Mouse (Mus musculus) small intestine, adult 2 months (tissue): Measurements from ENCODE around the gene Tprgl. TPM values are rescaled to one million over a fixed set of nuclear protein-coding genes. Genes with fewer than 3 reads are reported as not detected.

ENCODE experiments used
- H3K27ac ChIP-seq: fragments of 200-500 bp; 2 replicates; pipeline ENCODE4 v1.5.1; 2012; ENCODE audit warnings: low read depth, low read length, control low read depth, inconsistent platforms; ENCODE audit not compliant: insufficient read depth
- H3K27me3 ChIP-seq: fragments of 200-500 bp; 2 replicates; pipeline ENCODE4 v1.6.1; 2012; ENCODE audit warnings: mild to moderate bottlenecking, moderate library complexity, low read length, inconsistent platforms; ENCODE audit not compliant: control insufficient read depth, insufficient read depth
- H3K36me3 ChIP-seq: fragments of 200-500 bp; 2 replicates; pipeline ENCODE4 v1.6.1; 2012; ENCODE audit warnings: mild to moderate bottlenecking, low read length, control low read depth, inconsistent platforms; ENCODE audit not compliant: control insufficient read depth, insufficient read depth
- H3K4me1 ChIP-seq: fragments of 200-500 bp; 2 replicates; pipeline ENCODE4 v1.6.1; 2012; ENCODE audit warnings: low read length, inconsistent platforms, mixed read lengths; ENCODE audit not compliant: control insufficient read depth, insufficient read depth, insufficient read length
- H3K4me3 ChIP-seq: fragments of 200-500 bp; 2 replicates; pipeline ENCODE4 v1.5.1; 2012; ENCODE audit warnings: low read depth, mild to moderate bottlenecking, control low read depth, inconsistent platforms, low read length, moderate library complexity
- CTCF ChIP-seq: fragments of 200-500 bp; IDR thresholded peaks from 2 replicates; pipeline ENCODE4 v1.5.1; 2012; ENCODE audit warnings: low read depth, mild to moderate bottlenecking, control low read depth, inconsistent platforms, low read length, moderate library complexity, mixed read lengths; ENCODE audit not compliant: insufficient replicate concordance, insufficient read length; ENCODE audit errors: extremely low read depth
- POLR2A ChIP-seq: fragments of 200-500 bp; IDR thresholded peaks from 2 replicates; pipeline ENCODE4 v1.6.1; 2012; ENCODE audit warnings: low read depth, mild to moderate bottlenecking, control low read depth, inconsistent platforms, low read length, moderate library complexity
- WGBS: fragments of 180-500 bp; shearing (Covaris S2); methylation state at CpG from one replicate; pipeline ENCODE4 v1.1.7; 2018; 5-methylcytosine and 5-hydroxymethylcytosine counted together
- polyA plus RNA-seq: library from polyadenylated mRNA; depleted of rRNA; stranded (reverse); fragments of >200 nt; gene quantifications from 2 replicates; pipeline ENCODE4 v1.2.3, GENCODE M21; 2012

Gene Tprgl
- polyA plus RNA-seq, 1 experiment: 129 TPM

- no peak for TF ChIP-seq CTCF
- Histone ChIP-seq H3K27ac (no peak overlapping the region), H3K36me3 (no peaks in the 10 kb centered on the region), H3K4me3 (no peak overlapping the region), H3K27me3 (no peaks in the 10 kb centered on the region), H3K4me1 (no peaks in the 10 kb centered on the region)
- 68% methylated on average over 7 of the region's 7 CpGs for WGBS
Observed at GRCm38 (mm10) chr4:154198377-154198961, 38.0 kb upstream of the Tprgl start.

GRCm38 (mm10) chr4:154197961-154198360, 37.5 kb upstream of the Tprgl start:
- no peaks in the 10 kb centered on the region for H3K36me3 ChIP-seq

DNA sequence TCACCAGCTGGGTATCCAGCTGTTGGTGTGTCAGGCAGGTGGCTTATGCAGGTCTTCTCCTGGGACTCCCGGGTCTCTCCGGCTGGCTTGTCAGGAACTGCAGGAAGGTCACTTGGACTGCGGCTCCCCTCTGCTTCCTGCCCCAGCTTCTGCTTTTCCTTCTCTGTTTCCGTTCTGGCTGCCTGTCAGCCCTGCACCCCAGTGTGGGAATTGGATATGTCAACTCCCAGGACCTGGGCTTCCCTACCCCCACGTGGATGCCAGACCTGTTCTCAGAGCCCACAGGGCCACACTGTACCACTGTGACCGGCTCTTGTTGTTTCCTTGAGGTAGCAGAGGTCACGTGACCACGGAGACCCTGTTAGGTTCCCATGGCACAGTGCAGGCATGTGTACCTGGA, 28.5 kb upstream of the Tprgl start:
- no peaks in the 10 kb centered on the region for H3K36me3 ChIP-seq
- H3K4me3 ChIP-seq: no peak overlapping the region
- 66% methylated on average over 8 of the region's 8 CpGs for WGBS
- TF ChIP-seq CTCF (no peak), POLR2A (no peak)
- no peak overlapping the region for H3K27ac ChIP-seq
- no peaks in the 10 kb centered on the region; the same call in 1 of the 2 replicates for H3K27me3 ChIP-seq
- H3K4me1 ChIP-seq: peaks cover 2% of the 10 kb centered on the region; the same call in 1 of the 2 replicates

More at GRCm38 (mm10) chr4:154197961-154198360, 37.5 kb upstream of the Tprgl start:
- no peak overlapping the region for H3K4me3 ChIP-seq
- H3K4me1 ChIP-seq: no peaks in the 10 kb centered on the region
- WGBS: 78% methylated on average over 6 of the region's 6 CpGs
- H3K27me3 ChIP-seq: no peaks in the 10 kb centered on the region
- TF ChIP-seq CTCF: no peak
- TF ChIP-seq POLR2A: no peak
- H3K27ac ChIP-seq: no peak overlapping the region

- 38% methylated on average over 11 of the region's 11 CpGs for WGBS
- H3K27me3 ChIP-seq: no peaks in the 10 kb centered on the region; the same call in 1 of the 2 replicates
- no peak overlapping the region for H3K4me3 ChIP-seq
- peaks cover 2% of the 10 kb centered on the region; the same call in 1 of the 2 replicates for H3K4me1 ChIP-seq
- no peak overlapping the region for H3K27ac ChIP-seq
- no peak for TF ChIP-seq CTCF
- no peak for TF ChIP-seq POLR2A
- H3K36me3 ChIP-seq: no peaks in the 10 kb centered on the region
Observed at GRCm38 (mm10) chr4:154186002-154186537, 25.6 kb upstream of the Tprgl start.

- Histone ChIP-seq H3K27ac (no peak overlapping the region), H3K27me3 (no peaks in the 10 kb centered on the region; the same call in 1 of the 2 replicates), H3K4me3 (no peak overlapping the region), H3K36me3 (no peaks in the 10 kb centered on the region), H3K4me1 (peaks cover 2% of the 10 kb centered on the region; the same call in 1 of the 2 replicates)
- 72% methylated on average over 5 of the region's 5 CpGs for WGBS
- no peak for TF ChIP-seq POLR2A
- no peak for TF ChIP-seq CTCF
Observed at GRCm38 (mm10) chr4:154185001-154185400, 24.5 kb upstream of the Tprgl start.

DNA sequence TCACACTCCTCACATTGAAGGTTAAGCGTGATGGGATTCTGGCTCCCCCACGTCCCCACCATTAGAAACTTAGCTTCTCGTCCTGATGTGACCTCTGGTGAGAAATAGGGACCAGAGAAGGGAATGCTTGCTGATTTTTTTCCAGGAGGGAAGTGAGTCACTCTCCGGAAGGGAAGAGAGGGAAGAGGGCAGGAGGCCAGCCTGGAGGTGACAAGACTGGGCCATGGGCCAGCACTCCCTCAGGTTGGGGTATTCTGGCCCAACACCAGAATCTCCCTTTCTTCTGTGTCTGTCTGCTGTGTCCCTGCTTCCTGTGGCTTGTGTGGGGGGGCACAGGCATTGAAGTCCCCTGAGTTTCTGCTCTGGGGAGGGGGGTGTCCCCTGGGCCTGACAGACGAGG, 23.1 kb upstream of the Tprgl start:
- Histone ChIP-seq H3K36me3 (no peaks in the 10 kb centered on the region), H3K27ac (no peak overlapping the region), H3K27me3 (no peaks in the 10 kb centered on the region), H3K4me3 (no peak overlapping the region), H3K4me1 (peaks cover 2% of the 10 kb centered on the region; the same call in 1 of the 2 replicates)
- no peak for TF ChIP-seq CTCF
- no peak for TF ChIP-seq POLR2A
- WGBS: 67% methylated on average over 5 of the region's 5 CpGs

- H3K4me3 ChIP-seq: no peak overlapping the region
- no peak overlapping the region for H3K27ac ChIP-seq
- WGBS: 60% methylated on average over 7 of the region's 7 CpGs
- H3K36me3 ChIP-seq: no peaks in the 10 kb centered on the region
- no peak for TF ChIP-seq POLR2A
- no peak for TF ChIP-seq CTCF
- H3K27me3 ChIP-seq: no peaks in the 10 kb centered on the region
- H3K4me1 ChIP-seq: peaks cover 2% of the 10 kb centered on the region; the same call in 1 of the 2 replicates
Observed at GRCm38 (mm10) chr4:154181001-154181400, 20.5 kb upstream of the Tprgl start.
